Mouse (Mus musculus): Measurements from ENCODE around the gene Kcnq1. TPM values are rescaled to one million over a fixed set of nuclear protein-coding genes. Genes with fewer than 3 reads are reported as not detected.
A peak's percentile ranks its signal among the peaks of the same experiment; 100 is the strongest.

The Kcnq1 gene
- polyA plus RNA-seq, 1 experiment = 0.79 TPM

DNA sequence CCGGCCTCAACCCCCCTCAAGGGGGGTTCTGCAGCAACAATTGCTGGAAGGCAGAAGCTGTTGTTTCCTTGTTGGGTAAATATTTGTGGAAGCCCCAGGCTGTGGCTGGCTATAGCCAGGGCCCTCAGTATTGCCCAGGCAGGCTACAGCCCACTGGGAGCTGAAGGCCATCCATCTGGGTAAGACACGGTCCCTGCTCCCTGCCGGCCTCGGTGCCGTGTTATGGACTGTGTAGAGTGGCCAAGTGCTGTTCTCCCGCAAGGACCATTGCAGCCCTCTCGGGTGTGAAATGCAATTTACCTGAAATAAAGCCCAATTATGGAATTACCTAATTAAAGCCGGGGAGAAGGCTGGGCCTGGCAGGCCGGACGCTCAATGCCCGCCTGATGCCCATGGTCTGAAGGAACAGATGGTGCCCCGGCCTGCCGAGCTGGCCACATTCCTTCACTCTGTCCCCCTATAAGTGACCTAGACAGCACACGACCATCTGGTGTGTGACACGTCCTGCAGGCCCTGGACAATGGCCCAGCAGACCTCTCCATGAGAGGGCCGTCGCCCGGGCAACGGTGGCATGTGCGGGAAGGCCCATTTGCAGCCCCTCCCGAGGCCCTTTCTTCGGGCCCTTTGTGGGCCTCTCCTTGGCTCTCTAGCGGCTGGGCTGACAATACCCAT, 322.1 kb downstream of the Kcnq1 start:
- H3K4me3 ChIP-seq (ENCODE audit: insufficient read depth, low read length) = no peak overlapping the region
- TF ChIP-seq POLR2A (IDR thresholded peaks at IDR 0.05; ENCODE audit: extremely low read depth, insufficient read depth, low read length) (no peak), CTCF (IDR thresholded peaks at IDR 0.05; ENCODE audit: extremely low read depth, insufficient read depth, low read length) (no peak)
- no peaks in the 10 kb centered on the region for H3K4me1 ChIP-seq (ENCODE audit: control insufficient read depth, insufficient read depth, low read length)
- no peak overlapping the region for H3K27ac ChIP-seq (ENCODE audit: insufficient read depth, low read length)

- Histone ChIP-seq H3K4me3 (ENCODE audit: insufficient read depth, low read length) (no peak overlapping the region), H3K4me1 (ENCODE audit: control insufficient read depth, insufficient read depth, low read length) (no peaks in the 10 kb centered on the region), H3K27ac (ENCODE audit: insufficient read depth, low read length) (no peak overlapping the region)
- TF ChIP-seq CTCF (IDR thresholded peaks at IDR 0.05; ENCODE audit: extremely low read depth, insufficient read depth, low read length) = no peak
- TF ChIP-seq POLR2A (IDR thresholded peaks at IDR 0.05; ENCODE audit: extremely low read depth, insufficient read depth, low read length) = no peak
Observed at GRCm38 (mm10) chr7:143428814-143429499, 322.8 kb downstream of the Kcnq1 start.

GRCm38 (mm10) chr7:143432631-143433030, 326.5 kb downstream of the Kcnq1 start:
- H3K4me3 ChIP-seq (ENCODE audit: insufficient read depth, low read length) = no peak overlapping the region
- TF ChIP-seq CTCF (IDR thresholded peaks at IDR 0.05; ENCODE audit: extremely low read depth, insufficient read depth, low read length) (no peak), POLR2A (IDR thresholded peaks at IDR 0.05; ENCODE audit: extremely low read depth, insufficient read depth, low read length) (no peak)
- H3K27ac ChIP-seq (ENCODE audit: insufficient read depth, low read length) = no peak overlapping the region
- no peaks in the 10 kb centered on the region for H3K4me1 ChIP-seq (ENCODE audit: control insufficient read depth, insufficient read depth, low read length)

- no peak overlapping the region for H3K4me3 ChIP-seq (ENCODE audit: insufficient read depth, low read length)
- TF ChIP-seq CTCF (IDR thresholded peaks at IDR 0.05; ENCODE audit: extremely low read depth, insufficient read depth, low read length) (no peak), POLR2A (IDR thresholded peaks at IDR 0.05; ENCODE audit: extremely low read depth, insufficient read depth, low read length) (no peak)
- H3K4me1 ChIP-seq (ENCODE audit: control insufficient read depth, insufficient read depth, low read length) = no peaks in the 10 kb centered on the region
- no peak overlapping the region for H3K27ac ChIP-seq (ENCODE audit: insufficient read depth, low read length)
Observed at GRCm38 (mm10) chr7:143433331-143433730, 327.2 kb downstream of the Kcnq1 start.

DNA sequence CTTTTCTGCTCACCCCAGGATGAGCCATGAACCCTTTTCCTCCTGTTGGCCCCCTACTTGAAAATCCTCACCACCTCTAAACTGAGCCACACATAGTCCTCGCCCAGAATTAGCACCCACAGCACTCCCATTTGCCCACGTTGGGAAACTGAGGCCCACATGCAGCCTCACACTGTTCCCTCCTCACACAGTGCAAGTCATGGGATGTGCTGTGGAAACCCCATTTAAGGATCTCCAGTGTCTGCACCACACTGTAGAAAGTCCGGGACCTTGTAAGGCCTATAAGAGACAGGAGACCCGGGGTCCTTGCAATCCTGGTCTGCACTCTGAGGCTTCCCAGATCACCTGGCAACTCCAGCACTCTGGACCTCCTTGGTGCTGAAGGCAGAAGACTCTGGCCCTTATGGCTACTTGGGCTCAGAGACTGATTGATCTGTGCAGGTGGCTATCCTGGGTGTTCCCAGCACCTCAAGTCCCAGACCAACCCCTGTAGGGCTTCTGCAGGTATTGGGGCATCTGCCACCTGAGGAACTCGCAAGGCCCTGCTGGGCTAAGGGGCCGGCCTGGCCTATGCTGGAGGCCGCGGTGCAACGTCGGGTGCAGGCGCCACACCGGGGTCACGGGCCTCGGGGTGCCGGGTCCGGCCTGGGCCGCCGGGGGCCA, 331.2 kb downstream of the Kcnq1 start:
- H3K4me1 ChIP-seq (ENCODE audit: control insufficient read depth, insufficient read depth, low read length) = peaks cover 2% of the 10 kb centered on the region

DNA sequence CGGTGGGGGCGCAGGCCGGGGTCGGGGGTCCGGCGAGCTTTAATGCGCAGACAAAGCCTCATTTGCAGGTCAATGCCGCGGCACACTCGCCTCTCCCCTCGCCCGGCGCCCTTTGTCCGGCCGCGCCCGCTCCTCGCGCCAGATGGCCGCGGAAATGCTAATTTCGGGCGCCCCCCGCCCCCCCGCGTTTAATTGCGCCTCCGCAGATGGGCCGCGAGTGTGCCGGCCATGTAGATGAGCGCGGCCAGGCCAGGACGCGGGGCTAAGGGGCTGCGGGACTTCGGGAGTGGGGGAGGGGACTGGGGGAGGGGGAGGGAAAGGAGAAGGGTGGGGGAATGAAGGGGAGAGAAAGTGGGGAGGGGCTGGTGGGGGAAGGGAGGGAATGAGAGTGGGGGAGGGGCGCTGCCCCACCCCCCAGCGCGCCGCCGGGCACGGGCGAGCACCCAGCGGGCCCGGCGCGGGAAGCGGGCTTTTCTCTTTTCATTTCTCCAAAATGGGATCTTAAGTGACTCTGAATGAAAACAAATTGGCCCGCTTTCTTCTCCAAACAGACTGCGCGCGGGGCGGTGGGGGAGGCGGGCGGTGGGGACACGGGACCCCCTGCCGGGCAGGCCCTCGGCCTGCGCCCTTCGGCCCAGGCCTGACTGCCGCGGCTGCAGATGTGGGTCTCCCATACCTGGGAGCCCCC, 331.9 kb downstream of the Kcnq1 start:
- H3K27ac ChIP-seq (ENCODE audit: insufficient read depth, low read length) = no peak overlapping the region
- TF ChIP-seq CTCF (IDR thresholded peaks at IDR 0.05; ENCODE audit: extremely low read depth, insufficient read depth, low read length) (no peak), POLR2A (IDR thresholded peaks at IDR 0.05; ENCODE audit: extremely low read depth, insufficient read depth, low read length) (no peak)
- H3K4me3 ChIP-seq (ENCODE audit: insufficient read depth, low read length) = peak overlapping the region; percentile 25; the same call in 1 of the 2 replicates
- H3K4me1 ChIP-seq (ENCODE audit: control insufficient read depth, insufficient read depth, low read length) = peaks cover 2% of the 10 kb centered on the region

More for the DNA sequence above, 331.2 kb downstream of the Kcnq1 start:
- H3K27ac ChIP-seq (ENCODE audit: insufficient read depth, low read length) = no peak overlapping the region
- no peak overlapping the region; the same call in 1 of the 2 replicates for H3K4me3 ChIP-seq (ENCODE audit: insufficient read depth, low read length)
- no peak for TF ChIP-seq POLR2A (IDR thresholded peaks at IDR 0.05; ENCODE audit: extremely low read depth, insufficient read depth, low read length)
- no peak for TF ChIP-seq CTCF (IDR thresholded peaks at IDR 0.05; ENCODE audit: extremely low read depth, insufficient read depth, low read length)

GRCm38 (mm10) chr7:143438965-143439364, 332.8 kb downstream of the Kcnq1 start:
- no peak for TF ChIP-seq POLR2A (IDR thresholded peaks at IDR 0.05; ENCODE audit: extremely low read depth, insufficient read depth, low read length)
- Histone ChIP-seq H3K4me3 (ENCODE audit: insufficient read depth, low read length) (no peak overlapping the region), H3K4me1 (ENCODE audit: control insufficient read depth, insufficient read depth, low read length) (peaks cover 2% of the 10 kb centered on the region), H3K27ac (ENCODE audit: insufficient read depth, low read length) (no peak overlapping the region)

- Histone ChIP-seq H3K4me3 (ENCODE audit: insufficient read depth, low read length) (no peak overlapping the region), H3K4me1 (ENCODE audit: control insufficient read depth, insufficient read depth, low read length) (no peaks in the 10 kb centered on the region), H3K27ac (ENCODE audit: insufficient read depth, low read length) (no peak overlapping the region)
- no peak for TF ChIP-seq CTCF (IDR thresholded peaks at IDR 0.05; ENCODE audit: extremely low read depth, insufficient read depth, low read length)
- TF ChIP-seq POLR2A (IDR thresholded peaks at IDR 0.05; ENCODE audit: extremely low read depth, insufficient read depth, low read length) = no peak
Observed at GRCm38 (mm10) chr7:143444580-143444954, 338.4 kb downstream of the Kcnq1 start.

DNA sequence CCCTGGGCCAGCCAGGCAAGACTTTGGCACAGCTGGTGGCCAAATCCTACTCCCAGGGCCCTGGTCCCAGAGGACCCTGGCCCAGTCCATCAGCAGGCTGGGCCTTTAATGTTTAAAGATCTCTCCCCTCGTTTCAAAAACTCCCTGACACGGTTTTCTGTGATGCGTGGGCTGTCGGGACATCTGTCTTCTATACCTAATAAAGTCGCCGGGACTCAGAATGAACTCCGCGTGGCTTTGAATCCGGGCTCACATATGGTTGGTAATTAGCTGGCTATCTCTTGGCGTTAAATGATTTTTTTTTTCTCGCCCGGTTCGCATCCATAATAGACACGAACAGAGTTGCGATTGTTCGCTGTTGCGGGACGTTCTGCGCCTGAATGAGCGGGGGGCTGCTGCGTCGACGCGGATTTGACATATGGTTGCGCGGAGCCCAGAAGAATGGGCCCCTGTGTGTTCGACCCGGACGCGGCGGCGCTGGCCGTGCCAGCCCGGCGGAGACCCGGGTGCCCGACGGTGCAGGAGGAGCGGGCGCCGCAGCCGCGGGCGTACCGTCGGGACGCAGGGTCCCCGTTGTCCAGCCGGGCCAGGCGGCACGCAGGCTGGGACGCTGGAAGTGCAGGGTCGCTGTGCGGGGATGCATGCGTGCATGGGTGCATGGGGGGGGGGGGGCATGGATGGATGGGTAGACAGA, 338.9 kb downstream of the Kcnq1 start:
- Histone ChIP-seq H3K4me1 (ENCODE audit: control insufficient read depth, insufficient read depth, low read length) (no peaks in the 10 kb centered on the region), H3K4me3 (ENCODE audit: insufficient read depth, low read length) (no peak overlapping the region), H3K27ac (ENCODE audit: insufficient read depth, low read length) (no peak overlapping the region)
- no peak for TF ChIP-seq CTCF (IDR thresholded peaks at IDR 0.05; ENCODE audit: extremely low read depth, insufficient read depth, low read length)
- TF ChIP-seq POLR2A (IDR thresholded peaks at IDR 0.05; ENCODE audit: extremely low read depth, insufficient read depth, low read length) = no peak
